Mouse (Mus musculus): ENCODE data around the gene Nt5e.
"Not testable (repeated sequence)": the region's sequence is repeated elsewhere in the genome, so short reads cannot be mapped to it uniquely, and the experiment has no call there.

Nt5e gene

GRCm38 (mm10) chr9:88326930-88327901 lies at the start of gene Nt5e:
Nt5e (plus strand) TSS chr9:88327197.
- peak; percentile 34 to 46 for DNase-seq

GRCm38 (mm10) chr9:88277588-88277987 lies 49.4 kb upstream of the Nt5e start:
- no peak for DNase-seq

- DNase-seq, result no peak
These were observed 47.3 kb upstream of the Nt5e start for GRCm38 (mm10) chr9:88279728-88280127.

- no peak for DNase-seq
These were observed 37.3 kb upstream of the Nt5e start for GRCm38 (mm10) chr9:88289568-88290168.

GRCm38 (mm10) chr9:88292836-88293370 lies 34.1 kb upstream of the Nt5e start:
- DNase-seq, result no peak

GRCm38 (mm10) chr9:88295798-88296197 lies 31.2 kb upstream of the Nt5e start:
- no peak for DNase-seq

GRCm38 (mm10) chr9:88296321-88296720 lies 30.7 kb upstream of the Nt5e start:
- no peak for DNase-seq

- DNase-seq, result not testable (repeated sequence)
These were observed 29.8 kb upstream of the Nt5e start for GRCm38 (mm10) chr9:88297244-88297643.

- DNase-seq, result peak; percentile 7 to 13
These were observed 28.9 kb upstream of the Nt5e start for GRCm38 (mm10) chr9:88297871-88298658.

- no peak for DNase-seq
These were observed 19.9 kb upstream of the Nt5e start for GRCm38 (mm10) chr9:88307019-88307618.

- no peak for DNase-seq
These were observed 17.9 kb upstream of the Nt5e start for GRCm38 (mm10) chr9:88309127-88309526.

GRCm38 (mm10) chr9:88319226-88319625 lies 7.8 kb upstream of the Nt5e start:
- DNase-seq, result no peak

- DNase-seq, result no peak
These were observed 2.4 kb upstream of the Nt5e start for GRCm38 (mm10) chr9:88324616-88325015.

GRCm38 (mm10) chr9:88328666-88329065 lies 1.7 kb downstream of the Nt5e start:
- DNase-seq, result no peak

GRCm38 (mm10) chr9:88329166-88329748 lies 2.3 kb downstream of the Nt5e start:
- no peak for DNase-seq

- no peak for DNase-seq
These were observed 3.3 kb downstream of the Nt5e start for GRCm38 (mm10) chr9:88330316-88330715.

- no peak for DNase-seq
These were observed 5.5 kb downstream of the Nt5e start for GRCm38 (mm10) chr9:88332447-88332846.

GRCm38 (mm10) chr9:88335839-88336238 lies 8.8 kb downstream of the Nt5e start:
- DNase-seq, result no peak

GRCm38 (mm10) chr9:88340819-88341218 lies 13.8 kb downstream of the Nt5e start:
- no peak for DNase-seq

GRCm38 (mm10) chr9:88342241-88342640 lies 15.2 kb downstream of the Nt5e start:
- DNase-seq, result no peak

- DNase-seq, result no peak
These were observed 15.7 kb downstream of the Nt5e start for GRCm38 (mm10) chr9:88342701-88343100.

- no peak for DNase-seq
These were observed 17.4 kb downstream of the Nt5e start for GRCm38 (mm10) chr9:88344424-88344823.
